22 mouse cellular contexts compared by ENCODE assay signal in genomic region chr10:25393721-25394120, GRCm38 (mm10).
"Had no signal": no experiment of that assay in that cellular context is flagged by ENCODE, and none has a peak within 500 bp of the region (broad histone marks: within the 10 kb centered on the region; RNA-seq: fewer than 3 reads in every experiment).

No protein-coding gene starts in this region.

- H3K9ac ChIP-seq: forebrain, postnatal 0 days; heart, embryonic 13.5 days; heart, embryonic 15.5 days; hindbrain, embryonic 13.5 days; hindbrain, embryonic 15.5 days; limb, embryonic 12.5 days had no signal

- H3K36me3 ChIP-seq: heart, embryonic 13.5 days; heart, embryonic 15.5 days; hindbrain, embryonic 13.5 days; hindbrain, embryonic 15.5 days; limb, embryonic 10.5 days; limb, embryonic 12.5 days had no signal

- ATAC-seq: forebrain, postnatal 0 days; hindbrain, postnatal 0 days; intestine, embryonic 16.5 days had no signal

- H3K27me3 ChIP-seq: heart, embryonic 13.5 days; heart, embryonic 15.5 days; hindbrain, embryonic 13.5 days; hindbrain, embryonic 15.5 days; limb, embryonic 12.5 days had no signal

- H3K4me2 ChIP-seq: heart, embryonic 11.5 days; heart, embryonic 13.5 days; heart, embryonic 15.5 days; hindbrain, embryonic 13.5 days; hindbrain, embryonic 15.5 days; limb, embryonic 12.5 days had no signal

- DNase-seq: forebrain, postnatal 0 days; gastrocnemius, postnatal 14 days; gastrocnemius, postnatal 36 days; heart, adult 18-20 months; heart, postnatal 14 days; heart, postnatal 36 days; kidney, adult 18-20 months; kidney, adult 8-10 months; kidney, postnatal 10 days; kidney, postnatal 25 days; kidney, postnatal 4 days had no signal

- H3K9me3 ChIP-seq: heart, embryonic 13.5 days; heart, embryonic 15.5 days; hindbrain, embryonic 13.5 days; hindbrain, embryonic 15.5 days; limb, embryonic 10.5 days; limb, embryonic 12.5 days had no signal

- H3K4me1 ChIP-seq: hindbrain, embryonic 13.5 days; hindbrain, embryonic 15.5 days had no signal

- H3K27ac ChIP-seq: heart, embryonic 13.5 days; heart, embryonic 15.5 days; hindbrain, embryonic 13.5 days; hindbrain, embryonic 15.5 days; hindbrain, postnatal 0 days; layer of hippocampus, adult 2 months; left cerebral cortex, adult 2 months; limb, embryonic 10.5 days; limb, embryonic 12.5 days had no signal

- H3K4me3 ChIP-seq: heart, embryonic 13.5 days; heart, embryonic 15.5 days; hindbrain, embryonic 13.5 days; hindbrain, embryonic 15.5 days; layer of hippocampus, adult 2 months; left cerebral cortex, adult 2 months; limb, embryonic 10.5 days; limb, embryonic 12.5 days had no signal
